Mouse (Mus musculus) urinary bladder, postnatal 10 days (tissue): Measurements from ENCODE around the gene Olfr1138.

ENCODE experiments used
- DNase-seq: peaks from one replicate; pipeline ENCODE4 v3.0.0; 2022; ENCODE audit warnings: low spot score

Gene Olfr1138

DNA sequence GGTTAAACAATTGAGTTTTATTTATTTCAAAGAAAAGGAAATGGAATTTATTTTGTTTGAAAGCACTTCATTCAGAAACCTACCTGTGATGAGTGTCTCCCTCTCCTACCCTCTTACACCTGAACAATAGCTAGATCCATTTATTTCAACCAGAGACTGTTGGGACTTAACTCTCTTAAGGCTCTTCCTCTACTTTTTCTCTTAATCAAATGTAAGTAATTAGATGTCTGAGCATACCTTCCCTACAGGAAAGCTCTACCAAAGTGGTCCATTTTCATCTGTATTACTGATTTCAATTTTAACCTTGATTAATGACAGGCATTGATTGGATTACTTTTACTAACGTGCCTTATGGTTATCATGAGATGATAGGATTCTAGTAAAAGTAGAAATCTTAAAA lies at the start of gene Olfr1138:
Gene Olfr1138, minus strand, starts transcription at position 101 of the 400 bp plus-strand sequence.
- no peak for DNase-seq

DNA sequence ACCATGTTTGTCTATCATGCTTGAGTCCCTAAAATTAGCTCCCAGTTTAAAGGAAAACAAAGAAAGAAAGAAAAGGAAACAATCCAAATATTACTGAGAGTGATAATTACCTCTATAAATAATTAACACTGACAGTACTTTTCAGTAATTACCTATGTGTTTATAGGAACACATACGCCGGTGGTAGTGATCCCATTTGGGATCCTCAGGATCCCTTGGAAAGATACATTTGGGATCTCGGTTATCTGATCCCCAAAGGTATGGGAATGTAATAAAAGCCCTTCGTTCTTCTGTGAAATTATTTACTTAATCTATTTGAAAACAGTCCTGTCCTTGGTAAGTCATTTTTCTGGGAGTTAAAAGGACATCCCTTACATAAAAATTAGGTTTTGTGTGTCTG lies 39.4 kb upstream of the Olfr1138 start, which contains the start of gene Olfr152:
Gene Olfr152, plus strand, starts transcription at position 301 of the 400 bp plus-strand sequence.
- no peak for DNase-seq

DNA sequence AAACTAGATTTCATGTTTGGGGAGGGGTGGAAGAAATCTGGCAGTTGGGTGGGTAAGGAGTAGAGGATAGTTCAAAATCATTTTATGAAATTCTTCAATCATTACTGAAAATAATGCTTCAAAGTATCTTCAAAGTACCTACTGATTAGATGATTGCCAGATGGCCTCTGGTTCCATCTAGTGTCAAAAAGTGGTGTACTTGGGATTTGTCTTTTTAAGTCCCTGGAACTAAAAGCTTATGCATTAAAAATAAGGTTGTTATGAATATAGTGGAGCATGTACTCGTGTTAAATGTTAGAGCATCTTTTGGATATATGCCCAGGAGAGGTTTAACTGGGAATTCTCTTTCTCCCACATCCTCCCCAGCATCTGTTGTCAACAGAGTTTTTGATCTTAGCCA lies 36.4 kb upstream of the Olfr1138 start:
- DNase-seq = no peak

DNA sequence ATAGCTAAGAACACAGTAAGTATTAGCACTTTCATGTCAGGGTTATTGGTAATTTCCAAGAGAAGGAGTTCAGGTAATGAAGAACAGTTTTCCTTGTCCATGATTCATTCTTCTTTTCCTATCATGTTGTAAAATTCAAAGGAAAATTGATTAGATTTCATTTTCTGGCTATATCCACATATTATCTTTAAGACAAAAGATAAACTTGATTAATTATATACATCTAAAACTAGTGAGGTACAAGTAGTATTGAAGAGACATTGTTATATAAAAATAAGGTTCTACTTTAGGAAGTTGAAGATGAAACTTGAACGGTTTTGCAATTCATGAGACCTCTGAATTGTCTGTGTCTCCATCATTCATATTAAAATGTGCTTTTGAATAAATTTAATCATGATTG lies 14.1 kb upstream of the Olfr1138 start, which contains the start of gene Olfr1141:
Gene Olfr1141, minus strand, starts transcription at position 101 of the 400 bp plus-strand sequence.
- DNase-seq = no peak

DNA sequence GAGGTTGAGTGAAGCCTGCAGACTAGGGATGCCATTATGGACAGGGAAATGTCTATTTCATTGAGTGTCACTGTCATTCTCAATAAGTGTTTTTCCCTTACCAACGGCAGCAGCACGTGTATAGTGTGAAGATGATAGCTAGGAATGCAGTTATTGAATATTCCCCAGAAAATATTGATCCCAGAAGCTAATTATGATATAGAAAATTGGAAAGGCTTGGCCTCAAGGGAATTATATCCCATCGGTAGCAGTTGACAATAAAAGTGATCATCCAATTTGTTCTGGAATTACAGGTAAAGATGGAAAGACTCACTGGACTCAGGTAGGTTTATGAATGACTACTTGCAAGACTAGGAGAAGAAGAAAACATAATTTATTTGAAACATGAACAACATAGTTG lies 3.7 kb upstream of the Olfr1138 start, which contains the start of gene Olfr1140:
Gene Olfr1140, plus strand, starts transcription at position 301 of the 400 bp plus-strand sequence.
- no peak for DNase-seq

DNA sequence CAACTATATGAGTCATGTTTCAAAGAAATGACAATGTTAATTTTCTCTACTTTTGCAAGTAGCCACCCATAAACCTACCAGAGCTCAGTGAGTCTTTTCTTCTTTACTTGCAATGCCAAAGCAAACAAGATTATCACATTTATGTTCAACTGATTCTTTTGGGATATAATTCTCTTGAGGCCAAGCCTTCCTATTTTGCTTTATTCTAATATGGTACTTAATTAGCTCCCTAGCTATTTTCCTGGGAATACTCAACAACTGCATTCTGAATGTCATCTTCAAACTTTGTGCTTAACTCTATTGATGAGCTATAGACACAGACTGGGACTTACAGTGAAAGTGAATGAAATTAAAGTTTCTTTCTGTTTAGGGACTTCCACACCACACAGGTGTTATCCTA lies 26.7 kb downstream of the Olfr1138 start, which contains the start of gene Olfr1137:
Gene Olfr1137, minus strand, starts transcription at position 101 of the 400 bp plus-strand sequence.
- DNase-seq = no peak

DNA sequence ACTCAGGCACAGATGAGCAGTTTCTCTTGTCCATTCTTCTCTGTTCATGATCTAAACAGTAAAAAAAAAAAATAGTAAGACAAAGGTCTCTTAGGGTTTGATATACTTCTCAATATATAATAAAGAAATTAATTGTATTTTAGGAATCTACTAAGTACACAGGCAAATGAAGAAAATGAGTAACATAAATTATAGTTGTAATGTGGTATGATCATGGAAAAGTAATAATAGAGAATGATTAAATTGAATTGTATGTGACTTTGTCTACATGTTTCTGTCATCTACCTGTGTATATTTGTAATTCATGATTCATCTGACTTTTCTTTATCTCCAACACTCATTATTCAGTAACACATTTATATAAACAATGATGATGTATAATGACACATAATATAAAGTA lies 45.9 kb downstream of the Olfr1138 start, which contains the start of gene Olfr1136:
Gene Olfr1136, minus strand, starts transcription at position 101 of the 400 bp plus-strand sequence.
- no peak for DNase-seq
